Mouse (Mus musculus) CH12.LX (cell line): ENCODE results near the gene Tmem129. TPM values are rescaled to one million over a fixed set of nuclear protein-coding genes. Genes with fewer than 3 reads are reported as not detected.

Source experiments
- DNase-seq: peaks from one replicate; pipeline ENCODE4 v3.0.0-alpha.2; 2013; ENCODE audit errors: extremely low read depth
- H3K27ac ChIP-seq: 2 replicates; pipeline ENCODE4 v1.5.1; 2012; ENCODE audit warnings: low read depth, mild to moderate bottlenecking, control low read depth, moderate library complexity; ENCODE audit not compliant: insufficient read depth
- H3K27me3 ChIP-seq: replicated peaks from 2 replicates; pipeline ENCODE3; 2012; ENCODE audit warnings: inconsistent platforms
- H3K36me3 ChIP-seq, 2 experiments: replicated peaks in 1 of 2; 2 replicates each; pipeline versions ENCODE3 to v1.6.1; 2012; ENCODE audit warnings: inconsistent platforms in 1 of 2, low read length in 1 of 2, mild to moderate bottlenecking in 1 of 2, mixed read lengths in 1 of 2, moderate library complexity in 1 of 2; ENCODE audit not compliant: control insufficient read depth in 1 of 2, insufficient read depth in 1 of 2
- H3K4me1 ChIP-seq, 2 experiments: 2 replicates each; pipeline ENCODE4 v1.6.1; 2012; ENCODE audit warnings: inconsistent platforms in 1 of 2, moderate library complexity in 1 of 2; ENCODE audit not compliant: insufficient read depth in 2 of 2, control insufficient read depth in 1 of 2
- H3K4me2 ChIP-seq: 2 replicates; pipeline ENCODE4 v1.6.1; 2012; ENCODE audit warnings: low read depth, mild to moderate bottlenecking, control low read depth; ENCODE audit not compliant: poor library complexity, insufficient read depth, severe bottlenecking
- H3K4me3 ChIP-seq, 3 experiments: fragments of 150-350 bp in 1 of 3; sonication (generic) in 1 of 3; replicated peaks in 1 of 3; 2 replicates each; pipeline versions ENCODE3 to v1.5.1; 2011 to 2012; ENCODE audit warnings: low read depth in 2 of 3, low read length in 2 of 3, mild to moderate bottlenecking in 2 of 3, moderate library complexity in 2 of 3, control low read depth in 1 of 3, improper control_type of control experiment in 1 of 3, inconsistent platforms in 1 of 3, mixed read lengths in 1 of 3; ENCODE audit not compliant: poor library complexity in 1 of 3
- H3K79me2 ChIP-seq: replicated peaks from 2 replicates; pipeline ENCODE4 v1.6.1; 2012; ENCODE audit warnings: mild to moderate bottlenecking, moderate library complexity; ENCODE audit not compliant: control insufficient read depth, poor library complexity, insufficient read depth, severe bottlenecking; ENCODE audit errors: extremely low read depth
- H3K9ac ChIP-seq: 2 replicates; pipeline ENCODE4 v1.6.1; 2012; ENCODE audit warnings: low read depth, mild to moderate bottlenecking, control low read depth, moderate library complexity; ENCODE audit not compliant: insufficient read depth
- H3K9me3 ChIP-seq: replicated peaks from 2 replicates; pipeline ENCODE3; 2012; ENCODE audit warnings: low read length, inconsistent platforms, mixed read lengths
- CHD1 ChIP-seq: IDR thresholded peaks from 2 replicates; pipeline ENCODE4 v1.6.1; 2012; ENCODE audit warnings: low read depth, low read length, improper control_type of control experiment, inconsistent platforms
- CTCF ChIP-seq, 2 experiments: IDR thresholded peaks in 1 of 2; conservative IDR thresholded peaks in 1 of 2; 2 replicates each; pipeline ENCODE4 v1.5.1; 2011 to 2012; ENCODE audit warnings: low read depth in 2 of 2, low read length in 2 of 2, improper control_type of control experiment in 1 of 2, inconsistent platforms in 1 of 2, mild to moderate bottlenecking in 1 of 2, moderate library complexity in 1 of 2
- EP300 ChIP-seq: IDR thresholded peaks from 2 replicates; pipeline ENCODE4 v1.6.1; 2011; ENCODE audit warnings: low read length, improper control_type of control experiment
- GABPA ChIP-seq: IDR thresholded peaks from 2 replicates; pipeline ENCODE4 v1.6.1; 2012; ENCODE audit warnings: low read depth, low read length, improper control_type of control experiment, inconsistent platforms; ENCODE audit not compliant: insufficient replicate concordance
- HCFC1 ChIP-seq: IDR thresholded peaks from 2 replicates; pipeline ENCODE4 v1.6.1; 2012; ENCODE audit warnings: low read depth, mild to moderate bottlenecking, inconsistent platforms, low read length, improper control_type of control experiment
- JUN ChIP-seq: IDR thresholded peaks from 2 replicates; pipeline ENCODE4 v1.6.1; 2011; ENCODE audit warnings: low read depth, mild to moderate bottlenecking, low read length, improper control_type of control experiment, moderate library complexity; ENCODE audit not compliant: insufficient read depth
- KAT2A ChIP-seq: IDR thresholded peaks from 2 replicates; pipeline ENCODE4 v1.6.1; 2012; ENCODE audit warnings: low read length, improper control_type of control experiment, inconsistent platforms; ENCODE audit not compliant: insufficient replicate concordance
- MAFK ChIP-seq: IDR thresholded peaks from 2 replicates; pipeline ENCODE4 v1.6.1; 2011; ENCODE audit warnings: low read length, improper control_type of control experiment; ENCODE audit not compliant: insufficient replicate concordance
- MAZ ChIP-seq: IDR thresholded peaks from 2 replicates; pipeline ENCODE4 v1.6.1; 2012; ENCODE audit warnings: low read depth, mild to moderate bottlenecking, inconsistent platforms, low read length, improper control_type of control experiment, moderate library complexity
- MEF2A ChIP-seq: IDR thresholded peaks from 2 replicates; pipeline ENCODE4 v1.6.1; 2014; ENCODE audit warnings: low read depth, mild to moderate bottlenecking, inconsistent platforms, low read length, improper control_type of control experiment, borderline replicate concordance
- MYC ChIP-seq: IDR thresholded peaks from 2 replicates; pipeline ENCODE4 v1.6.1; 2011; ENCODE audit warnings: low read depth, mild to moderate bottlenecking, improper control_type of control experiment, low read length
- NELFE ChIP-seq: IDR thresholded peaks from 2 replicates; pipeline ENCODE4 v1.6.1; 2011; ENCODE audit warnings: low read depth, low read length, improper control_type of control experiment
- NRF1 ChIP-seq: IDR thresholded peaks from 2 replicates; pipeline ENCODE4 v1.6.1; 2014; ENCODE audit warnings: low read depth, mild to moderate bottlenecking, inconsistent platforms, low read length, improper control_type of control experiment, moderate library complexity
- POLR2AphosphoS2 ChIP-seq: IDR thresholded peaks from 2 replicates; pipeline ENCODE4 v1.6.1; 2011; ENCODE audit warnings: low read depth, low read length, improper control_type of control experiment
- RAD21 ChIP-seq: IDR thresholded peaks from 2 replicates; pipeline ENCODE4 v1.6.1; 2011; ENCODE audit warnings: low read depth, mild to moderate bottlenecking, low read length, improper control_type of control experiment, moderate library complexity
- SMC3 ChIP-seq: IDR thresholded peaks from 2 replicates; pipeline ENCODE4 v1.6.1; 2011; ENCODE audit warnings: low read depth, low read length, improper control_type of control experiment
- TBP ChIP-seq: conservative IDR thresholded peaks from 2 replicates; pipeline ENCODE4 v1.6.1; 2011; ENCODE audit warnings: low read depth, low read length, improper control_type of control experiment
- TCF12 ChIP-seq: IDR thresholded peaks from 2 replicates; pipeline ENCODE4 v1.6.1; 2014; ENCODE audit warnings: low read depth, mild to moderate bottlenecking, inconsistent platforms, low read length, improper control_type of control experiment
- ZC3H11A ChIP-seq: IDR thresholded peaks from 2 replicates; pipeline ENCODE4 v1.6.1; 2012; ENCODE audit warnings: low read depth, mild to moderate bottlenecking, inconsistent platforms, low read length, improper control_type of control experiment
- ZMIZ1 ChIP-seq: IDR thresholded peaks from 2 replicates; pipeline ENCODE4 v1.6.1; 2012; ENCODE audit warnings: low read depth, mild to moderate bottlenecking, inconsistent platforms, low read length, improper control_type of control experiment
- ZNF384 ChIP-seq: IDR thresholded peaks from 2 replicates; pipeline ENCODE4 v1.6.1; 2012; ENCODE audit warnings: low read depth, low read length, improper control_type of control experiment, inconsistent platforms
- dilution Hi-C: fragments of 300-500 bp; cut with MboI; formaldehyde crosslinking; loops from 2 replicates; pipeline ENCODE4 v1.14.3; 2020; ENCODE audit warnings: low sequenced_read_pairs; ENCODE audit not compliant: extremely low pct_unique_long_range_greater_than_20kb, extremely low pct_ligation_motif_present
- in situ Hi-C: fragments of 300-500 bp; cut with MboI; formaldehyde crosslinking; loops from 3 replicates; pipeline ENCODE4 v1.14.3; 2019; ENCODE audit warnings: low sequenced_read_pairs, low pct_ligation_motif_present, low pct_unique_long_range_greater_than_20kb, mixed read lengths
- polyA plus RNA-seq: library from polyadenylated mRNA; unstranded; fragments of >175 nt; gene quantifications from 2 replicates; pipeline ENCODE4 v1.2.1, GENCODE M21; 2012; ENCODE audit warnings: low read depth; ENCODE audit not compliant: insufficient read length
- total RNA-seq, 2 experiments: library from RNA; depleted of rRNA; stranded (reverse); fragments of 300-350 nt in 1 of 2; fragments of >200 nt in 1 of 2; gene quantifications; 2 replicates each; pipeline ENCODE4 v1.2.3; 2012 to 2014

Gene Tmem129
- total and polyA plus RNA-seq, 3 experiments, result 10.8 to 15.2 (median 12.7) TPM

DNA sequence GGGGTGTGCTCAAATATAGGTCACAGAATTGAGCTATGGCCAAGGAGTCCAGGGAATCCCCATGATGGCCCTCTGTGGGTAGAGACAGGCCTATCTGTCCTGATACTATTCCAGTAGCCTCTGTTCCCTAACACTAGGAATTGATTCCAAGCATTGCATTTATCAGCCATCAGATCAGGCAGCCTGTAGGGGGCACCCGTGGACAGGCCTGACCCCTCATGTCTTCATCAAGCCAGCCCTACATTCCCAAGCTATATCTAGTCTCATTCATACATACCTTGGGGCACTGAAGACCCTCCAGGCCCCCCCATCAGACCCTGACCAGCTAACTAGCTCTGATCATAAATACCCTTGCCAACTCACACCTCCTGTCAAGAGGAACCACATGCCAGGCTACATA is 17.7 kb upstream of the Tmem129 start:
- in situ Hi-C loops (no loop called here), dilution Hi-C loops (no loop called here)
- Histone ChIP-seq H3K4me3 (no peak overlapping the region), H3K4me1 (peaks cover 0 to 3% of the 10 kb centered on the region in 2 experiments; a peak in 2 of 4 replicates), H3K9ac (no peak overlapping the region), H3K36me3 (peaks cover 22 to 40% of the 10 kb centered on the region in 2 experiments), H3K4me2 (no peak overlapping the region), H3K27me3 (no peaks in the 10 kb centered on the region), H3K79me2 (no peaks in the 10 kb centered on the region; the same call in 1 of the 2 replicates), H3K27ac (no peak overlapping the region), H3K9me3 (no peaks in the 10 kb centered on the region)
- peak; percentile 49 for DNase-seq
- no peak for TF ChIP-seq POLR2AphosphoS2
- peak; percentile 65 to 75 for TF ChIP-seq CTCF (conservative IDR thresholded peaks at IDR 0.05 in 1 of 2, IDR thresholded peaks at IDR 0.05 in 1 of 2; ENCODE audit: low read depth in 2 of 2, low read length in 2 of 2)
- peak; percentile 64 for TF ChIP-seq RAD21
- no peak for TF ChIP-seq ZNF384
- TF ChIP-seq SMC3, result peak; percentile 54

- DNase-seq, result no peak
- Histone ChIP-seq H3K4me2 (no peak overlapping the region), H3K27ac (no peak overlapping the region), H3K27me3 (no peaks in the 10 kb centered on the region), H3K79me2 (no peaks in the 10 kb centered on the region; the same call in 1 of the 2 replicates), H3K9ac (no peak overlapping the region), H3K4me1 (no peaks in the 10 kb centered on the region), H3K36me3 (peaks cover 35 to 55% of the 10 kb centered on the region in 2 experiments), H3K4me3 (no peak overlapping the region), H3K9me3 (no peaks in the 10 kb centered on the region)
- dilution Hi-C loops, result no loop called here
- no peak for TF ChIP-seq TCF12
- TF ChIP-seq SMC3, result no peak
- TF ChIP-seq ZMIZ1, result no peak
- no peak for TF ChIP-seq MAFK
- TF ChIP-seq MAZ, result no peak
- TF ChIP-seq CHD1, result no peak
- no peak for TF ChIP-seq ZC3H11A
- no peak for TF ChIP-seq KAT2A
- no peak for TF ChIP-seq EP300
- no peak for TF ChIP-seq JUN
- TF ChIP-seq MYC, result no peak
- TF ChIP-seq NELFE, result no peak
- TF ChIP-seq GABPA, result no peak
- TF ChIP-seq RAD21, result no peak
- TF ChIP-seq NRF1, result no peak
- no peak for TF ChIP-seq HCFC1
- TF ChIP-seq ZNF384, result no peak
- TF ChIP-seq MEF2A, result no peak
- TF ChIP-seq TBP, result no peak
- in situ Hi-C loops, result no loop called here
These were observed 16.2 kb upstream of the Tmem129 start for GRCm38 (mm10) chr5:33674439-33674838.
